Mouse (Mus musculus): Measurements from ENCODE around the gene Atp6v1c2. TPM values are rescaled to one million over a fixed set of nuclear protein-coding genes. Genes with fewer than 3 reads are reported as not detected.

The Atp6v1c2 gene
- polyA plus RNA-seq, 1 experiment from 2014 or later: 0.94 TPM

- 66% methylated on average over 8 of the region's 8 CpGs for WGBS
- Histone ChIP-seq H3K27me3 (peaks cover 6% of the 10 kb centered on the region; the same call in 1 of the 2 replicates), H3K27ac (no peak overlapping the region), H3K4me2 (no peak overlapping the region), H3K9me3 (no peaks in the 10 kb centered on the region), H3K4me3 (no peak overlapping the region), H3K36me3 (no peaks in the 10 kb centered on the region), H3K4me1 (peaks cover 5% of the 10 kb centered on the region; the same call in 1 of the 2 replicates), H3K9ac (no peak overlapping the region)
- no peak for ATAC-seq (ENCODE audit: insufficient number of reproducible peaks, insufficient read depth, low FRiP score, low TSS enrichment, low read depth)
These were observed 78.2 kb downstream of the Atp6v1c2 start for GRCm38 (mm10) chr12:17250962-17251361.

DNA sequence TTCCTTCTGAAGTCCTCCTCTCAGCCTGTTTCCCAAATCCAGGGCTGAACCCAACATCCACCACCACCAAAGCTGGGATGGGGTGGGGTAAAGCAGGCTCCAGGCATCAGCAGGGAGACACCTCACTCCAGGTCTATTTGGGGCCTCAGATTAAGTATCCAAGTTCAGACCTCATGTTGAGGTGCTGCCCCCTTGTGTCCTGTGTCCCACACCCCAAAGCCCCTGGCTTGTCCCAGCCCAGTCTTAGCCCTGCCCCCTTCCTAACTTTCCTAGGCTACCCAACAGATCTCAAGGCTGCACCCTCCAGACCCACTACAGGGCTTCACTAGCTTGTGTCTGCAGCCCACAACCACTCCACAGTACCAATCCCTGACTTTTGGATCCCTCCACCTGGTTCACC lies 87.1 kb downstream of the Atp6v1c2 start:
- Histone ChIP-seq H3K9me3 (no peaks in the 10 kb centered on the region), H3K27me3 (no peaks in the 10 kb centered on the region), H3K4me1 (peaks cover 10% of the 10 kb centered on the region), H3K36me3 (no peaks in the 10 kb centered on the region), H3K4me2 (no peak overlapping the region), H3K27ac (no peak overlapping the region), H3K9ac (no peak overlapping the region), H3K4me3 (no peak overlapping the region)
- 0 out of 2 replicates have a peak, but pooled peaks have one; percentile 26 for ATAC-seq (ENCODE audit: insufficient number of reproducible peaks, insufficient read depth, low FRiP score, low TSS enrichment, low read depth)

DNA sequence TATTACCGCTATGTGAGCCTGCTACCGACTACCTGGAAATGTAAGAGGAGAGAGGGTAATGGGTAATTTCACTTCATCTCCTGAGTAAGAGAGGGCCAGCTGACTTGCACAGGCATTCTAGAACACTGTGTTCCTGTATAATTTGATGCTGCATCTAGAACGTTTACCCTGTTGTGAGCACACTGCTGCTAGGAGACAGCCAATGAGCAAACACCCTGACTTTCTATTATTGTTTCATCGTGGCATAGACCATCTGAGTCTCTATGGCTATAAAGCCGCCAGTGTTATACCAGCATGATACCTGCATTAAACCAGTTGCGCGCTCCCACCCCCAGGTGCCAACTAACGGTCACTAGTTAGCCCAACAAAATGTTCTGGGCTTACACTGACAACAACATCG lies 87.5 kb downstream of the Atp6v1c2 start:
- WGBS: 93% methylated on average over 9 of the region's 9 CpGs
- Histone ChIP-seq H3K4me2 (no peak overlapping the region), H3K4me3 (no peak overlapping the region), H3K36me3 (no peaks in the 10 kb centered on the region), H3K4me1 (peaks cover 10% of the 10 kb centered on the region), H3K9me3 (no peaks in the 10 kb centered on the region), H3K27ac (no peak overlapping the region), H3K27me3 (no peaks in the 10 kb centered on the region), H3K9ac (no peak overlapping the region)
- ATAC-seq (ENCODE audit: insufficient number of reproducible peaks, insufficient read depth, low FRiP score, low TSS enrichment, low read depth): no peak

GRCm38 (mm10) chr12:17241016-17241415 lies 88.1 kb downstream of the Atp6v1c2 start:
- WGBS: 84% methylated on average over 2 of the region's 2 CpGs
- no peak for ATAC-seq (ENCODE audit: insufficient number of reproducible peaks, insufficient read depth, low FRiP score, low TSS enrichment, low read depth)

DNA sequence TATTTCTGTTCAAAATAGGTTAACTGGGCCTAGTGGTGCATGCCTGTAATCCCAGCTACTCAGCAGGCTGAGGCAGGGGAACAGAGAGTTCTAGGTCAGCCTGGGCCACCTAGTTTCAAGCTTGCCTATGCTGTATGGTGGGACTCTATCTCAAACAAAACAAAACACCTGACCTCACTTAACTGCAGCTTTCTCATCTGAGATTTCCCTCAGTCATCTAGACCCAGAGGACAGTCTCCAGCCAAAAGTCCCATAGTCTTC lies 89.8 kb downstream of the Atp6v1c2 start:
- Histone ChIP-seq H3K9ac (no peak overlapping the region), H3K27me3 (no peaks in the 10 kb centered on the region), H3K36me3 (no peaks in the 10 kb centered on the region), H3K9me3 (no peaks in the 10 kb centered on the region), H3K27ac (0 out of 2 replicates have a peak overlapping the region, but pooled peaks have one; percentile 13), H3K4me2 (no peak overlapping the region), H3K4me1 (peaks cover 10% of the 10 kb centered on the region), H3K4me3 (no peak overlapping the region)
- no peak for ATAC-seq (ENCODE audit: insufficient number of reproducible peaks, insufficient read depth, low FRiP score, low TSS enrichment, low read depth)

More at GRCm38 (mm10) chr12:17241016-17241415, 88.1 kb downstream of the Atp6v1c2 start:
- H3K36me3 ChIP-seq: no peaks in the 10 kb centered on the region
- H3K9me3 ChIP-seq: no peaks in the 10 kb centered on the region
- peaks cover 10% of the 10 kb centered on the region for H3K4me1 ChIP-seq
- no peaks in the 10 kb centered on the region for H3K27me3 ChIP-seq
- no peak overlapping the region for H3K4me3 ChIP-seq
- H3K27ac ChIP-seq: no peak overlapping the region
- H3K9ac ChIP-seq: no peak overlapping the region
- H3K4me2 ChIP-seq: no peak overlapping the region

GRCm38 (mm10) chr12:17238588-17239427 lies 90.4 kb downstream of the Atp6v1c2 start:
- no peaks in the 10 kb centered on the region for H3K36me3 ChIP-seq
- H3K4me3 ChIP-seq: no peak overlapping the region
- H3K9ac ChIP-seq: no peak overlapping the region
- 16% methylated on average over 12 of the region's 12 CpGs for WGBS
- peak overlapping the region; percentile 13; the same call in 1 of the 2 replicates for H3K27ac ChIP-seq
- H3K27me3 ChIP-seq: no peaks in the 10 kb centered on the region
- H3K4me2 ChIP-seq: peak overlapping the region; percentile 17
- H3K9me3 ChIP-seq: no peaks in the 10 kb centered on the region
- peak; percentile 45 for ATAC-seq (ENCODE audit: insufficient number of reproducible peaks, insufficient read depth, low FRiP score, low TSS enrichment, low read depth)
- H3K4me1 ChIP-seq: peaks cover 10% of the 10 kb centered on the region

DNA sequence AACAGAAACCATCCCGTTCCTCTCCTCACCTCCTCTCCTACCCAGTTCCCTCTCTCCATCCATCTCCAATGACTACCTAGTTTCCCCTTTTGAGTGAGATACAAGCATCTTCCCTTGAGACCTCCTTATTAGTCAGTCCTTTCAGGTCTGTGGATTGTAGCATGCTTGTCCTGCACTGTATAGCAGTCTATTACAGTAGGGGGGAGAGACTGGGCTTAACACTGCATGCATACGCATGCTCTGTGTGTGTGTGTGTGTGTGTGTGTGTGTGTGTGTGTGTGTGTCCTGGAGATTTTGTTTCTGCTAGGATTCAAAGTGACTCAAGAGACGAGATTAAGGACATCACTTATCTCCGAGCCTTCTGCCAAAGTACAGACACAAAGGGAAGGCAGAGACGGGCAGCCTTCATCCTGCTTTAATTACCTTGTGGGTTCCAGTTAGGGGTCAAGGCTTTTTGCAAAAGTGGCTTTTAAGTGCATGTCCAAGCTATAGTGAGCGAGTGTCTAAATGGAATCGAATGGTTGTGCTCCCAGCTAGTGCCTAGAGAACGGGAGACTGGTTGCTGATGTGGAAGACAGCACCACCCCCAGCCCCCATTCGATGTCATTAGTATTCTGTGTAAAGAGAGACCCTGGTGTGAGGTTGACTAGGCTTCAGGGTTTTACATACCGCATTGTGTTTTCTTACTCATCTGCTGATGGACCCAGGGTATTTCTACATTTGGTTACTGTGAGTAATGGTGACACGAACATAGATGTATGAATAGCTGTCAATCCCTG lies 93.4 kb downstream of the Atp6v1c2 start:
- no peaks in the 10 kb centered on the region for H3K27me3 ChIP-seq
- H3K4me3 ChIP-seq: no peak overlapping the region
- H3K4me1 ChIP-seq: peaks cover 14% of the 10 kb centered on the region
- ATAC-seq (ENCODE audit: insufficient number of reproducible peaks, insufficient read depth, low FRiP score, low TSS enrichment, low read depth): no peak
- H3K27ac ChIP-seq: no peak overlapping the region
- no peak overlapping the region for H3K4me2 ChIP-seq
- H3K9ac ChIP-seq: no peak overlapping the region
- WGBS: 42% methylated on average over 11 of the region's 11 CpGs
- no peaks in the 10 kb centered on the region for H3K9me3 ChIP-seq
- no peaks in the 10 kb centered on the region for H3K36me3 ChIP-seq

Small RNA genes within 50 kb of the gene (microRNA-seq; reads per million reads assigned to microRNA genes)
- gene Mir3066: 22.2 reads per million, percentile 36 among the genes with 10 or more reads in this experiment

Other genes starting within 250 kb of the Atp6v1c2 start
- 0.70 and 0.80 TPM in 2 replicates for gene Kcnf1, start 152.5 kb downstream of the Atp6v1c2 start, polyA plus RNA-seq (2015; fragmentation: Nextera tagmentation; extraction: Ambion mirVana)
- gene Pdia6, start 62.8 kb downstream of the Atp6v1c2 start, polyA plus RNA-seq (2015; fragmentation: Nextera tagmentation; extraction: Ambion mirVana): 591 and 658 TPM in 2 replicates
- 27.7 and 28.7 TPM in 2 replicates for gene Nol10, start 19.1 kb upstream of the Atp6v1c2 start, polyA plus RNA-seq (2015; fragmentation: Nextera tagmentation; extraction: Ambion mirVana)
- gene Odc1, start 215.4 kb upstream of the Atp6v1c2 start, polyA plus RNA-seq (2015; fragmentation: Nextera tagmentation; extraction: Ambion mirVana): 186 and 193 TPM in 2 replicates